Mouse (Mus musculus): ENCODE measurements at regions not wholly inside any gene's neighbourhood (a gene's known extent, or its start where the extent isn't known, plus 50 kb on each side); places are given as distances from the start of the nearest gene placed in this dataset.
"Not testable (repeated sequence)": the region's sequence is repeated elsewhere in the genome, so short reads cannot be mapped to it uniquely, and the experiment has no call there.

DNA sequence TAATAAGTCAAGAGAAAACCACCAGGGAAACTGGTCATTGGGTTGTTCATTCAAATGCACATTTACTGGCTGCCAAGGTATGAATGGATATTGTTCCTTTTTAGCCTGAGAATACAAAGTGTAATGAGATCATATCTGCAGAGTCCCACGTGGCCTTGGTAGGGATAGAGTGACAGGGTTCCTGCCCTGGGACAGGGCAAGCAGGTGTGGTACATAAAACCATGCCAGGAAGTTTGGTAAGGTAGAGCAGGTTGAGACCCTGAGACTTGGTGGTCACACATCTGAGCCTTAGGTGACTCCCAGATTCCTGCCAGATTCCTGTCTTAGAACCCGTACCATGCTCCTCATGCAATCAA is 320.5 kb downstream of the Tm4sf1 start:
- no peak for ATAC-seq (ENCODE audit: poor library complexity, severe bottlenecking)

DNA sequence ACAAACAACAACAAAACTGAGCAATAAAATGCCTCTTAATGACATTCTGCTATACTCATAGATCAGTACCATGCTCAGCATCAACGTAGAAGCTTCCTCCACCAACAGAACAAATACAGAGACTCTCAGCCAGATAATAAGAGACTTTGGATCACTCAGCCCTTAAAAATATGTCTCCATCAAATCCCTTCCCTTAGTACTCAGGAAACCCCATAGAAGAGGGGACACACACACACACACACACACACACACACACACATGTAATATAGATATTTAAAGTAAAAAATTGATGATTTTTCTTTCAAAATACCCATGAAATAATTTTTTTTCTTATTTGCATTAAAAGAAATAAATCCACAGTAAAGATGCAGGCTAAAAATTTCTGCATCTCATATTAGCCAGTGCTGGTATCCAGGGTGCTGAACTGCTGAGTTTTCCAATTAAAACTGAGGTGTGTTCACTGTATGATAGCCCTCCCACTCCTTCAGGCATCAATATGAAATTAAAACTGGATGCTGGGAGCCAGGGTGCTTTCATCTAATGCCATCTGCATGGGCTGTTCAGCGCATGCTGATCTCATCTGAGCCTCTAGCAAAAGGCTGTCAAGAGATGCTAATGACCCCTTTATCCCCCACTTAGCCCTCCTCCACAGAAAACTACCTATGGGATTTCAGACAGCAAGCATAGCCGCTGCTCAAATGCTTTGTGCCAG is 321.0 kb downstream of the Tm4sf1 start:
- ATAC-seq (ENCODE audit: poor library complexity, severe bottlenecking): no peak

DNA sequence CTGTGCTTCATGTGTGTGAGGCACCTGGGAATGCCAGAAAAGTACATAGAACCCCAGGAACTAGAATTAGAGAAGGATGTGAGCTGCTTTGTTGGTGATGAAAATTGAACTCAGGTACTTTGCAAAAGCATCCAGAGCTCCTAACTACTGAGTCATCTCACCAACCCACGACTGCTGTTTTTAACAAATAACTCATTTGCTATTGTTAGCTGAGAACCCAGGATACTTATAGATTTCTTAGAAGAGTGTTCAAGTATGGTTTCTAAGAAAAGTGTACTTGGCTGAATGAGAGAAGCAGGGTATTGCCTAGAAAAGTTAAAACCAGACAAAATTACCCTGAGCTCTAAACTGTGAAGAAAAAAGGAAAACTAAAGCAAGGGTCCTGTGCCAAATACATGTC is 335.8 kb downstream of the Tm4sf1 start:
- no peak for ATAC-seq (ENCODE audit: poor library complexity, severe bottlenecking)

DNA sequence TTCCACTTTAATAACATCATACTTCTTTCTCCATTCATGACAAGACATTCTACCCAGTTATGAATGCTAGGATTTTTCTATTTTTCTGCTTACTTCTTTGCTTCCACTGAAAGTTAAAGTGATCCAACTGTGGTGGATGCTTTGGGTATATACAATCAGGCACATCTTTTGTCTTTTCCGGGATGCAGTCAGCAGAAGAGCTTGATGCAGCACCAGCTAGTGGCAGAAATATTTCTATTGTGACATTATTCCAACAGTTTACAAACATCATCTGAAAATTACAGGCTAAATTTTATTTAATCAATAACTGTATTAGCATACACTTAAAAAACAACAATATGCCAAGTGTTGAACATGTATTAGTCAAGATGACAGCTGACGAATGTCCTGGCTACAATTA is 336.3 kb downstream of the Tm4sf1 start:
- ATAC-seq (ENCODE audit: poor library complexity, severe bottlenecking): no peak

GRCm38 (mm10) chr3:56964156-56964555 is 337.6 kb downstream of the Tm4sf1 start:
- no peak for ATAC-seq (ENCODE audit: poor library complexity, severe bottlenecking)

DNA sequence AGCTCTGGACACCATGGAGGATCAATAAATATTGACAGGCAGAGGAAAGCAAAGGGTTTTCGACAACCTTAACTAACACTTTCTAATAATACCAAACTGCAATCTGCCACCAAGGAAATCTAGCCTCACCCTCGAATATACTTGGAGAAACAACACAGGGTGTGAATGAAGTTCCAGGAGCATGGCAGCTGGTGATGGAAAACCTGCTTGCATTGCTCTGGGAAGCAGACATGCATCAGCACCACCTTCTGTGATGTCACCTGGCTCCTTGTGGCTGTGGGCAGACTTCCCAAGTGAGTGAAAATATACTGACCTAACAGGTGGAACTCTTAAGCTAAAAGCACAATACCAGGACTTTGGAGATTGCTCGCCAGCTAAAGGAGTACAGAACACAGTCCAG is 338.5 kb downstream of the Tm4sf1 start:
- ATAC-seq (ENCODE audit: poor library complexity, severe bottlenecking): no peak

GRCm38 (mm10) chr3:56962248-56963013 is 339.4 kb downstream of the Tm4sf1 start:
- no peak for ATAC-seq (ENCODE audit: poor library complexity, severe bottlenecking)

GRCm38 (mm10) chr3:56956978-56957377 is 344.8 kb downstream of the Tm4sf1 start:
- no peak for ATAC-seq (ENCODE audit: poor library complexity, severe bottlenecking)

GRCm38 (mm10) chr3:56955799-56956121 is 346.0 kb downstream of the Tm4sf1 start:
- no peak for ATAC-seq (ENCODE audit: poor library complexity, severe bottlenecking)

GRCm38 (mm10) chr3:56955098-56955798 is 346.5 kb downstream of the Tm4sf1 start:
- ATAC-seq (ENCODE audit: poor library complexity, severe bottlenecking): no peak

DNA sequence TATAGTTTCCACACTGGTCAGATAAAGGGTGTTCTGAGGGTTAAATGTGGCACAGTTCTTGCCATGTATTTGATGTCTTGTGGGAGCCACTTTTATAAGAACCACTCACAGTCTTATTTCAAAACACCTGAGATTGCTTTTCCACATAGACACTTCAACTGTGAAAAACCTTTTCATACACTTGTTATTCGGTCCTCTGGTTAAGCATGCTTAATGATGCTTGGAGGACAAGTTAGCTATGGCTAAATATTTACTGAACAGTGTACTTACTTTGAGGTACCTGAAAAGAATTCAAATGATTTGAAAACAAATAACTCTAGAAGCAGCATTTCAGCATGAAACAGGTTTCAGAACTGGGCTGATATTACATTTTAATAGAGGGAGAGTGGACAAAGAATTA is 359.2 kb downstream of the Tm4sf1 start:
- not testable (repeated sequence) for ATAC-seq (ENCODE audit: poor library complexity, severe bottlenecking)

DNA sequence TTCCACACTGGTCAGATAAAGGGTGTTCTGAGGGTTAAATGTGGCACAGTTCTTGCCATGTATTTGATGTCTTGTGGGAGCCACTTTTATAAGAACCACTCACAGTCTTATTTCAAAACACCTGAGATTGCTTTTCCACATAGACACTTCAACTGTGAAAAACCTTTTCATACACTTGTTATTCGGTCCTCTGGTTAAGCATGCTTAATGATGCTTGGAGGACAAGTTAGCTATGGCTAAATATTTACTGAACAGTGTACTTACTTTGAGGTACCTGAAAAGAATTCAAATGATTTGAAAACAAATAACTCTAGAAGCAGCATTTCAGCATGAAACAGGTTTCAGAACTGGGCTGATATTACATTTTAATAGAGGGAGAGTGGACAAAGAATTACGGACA is 372.8 kb downstream of the Tm4sf1 start:
- ATAC-seq (ENCODE audit: poor library complexity, severe bottlenecking): not testable (repeated sequence)

DNA sequence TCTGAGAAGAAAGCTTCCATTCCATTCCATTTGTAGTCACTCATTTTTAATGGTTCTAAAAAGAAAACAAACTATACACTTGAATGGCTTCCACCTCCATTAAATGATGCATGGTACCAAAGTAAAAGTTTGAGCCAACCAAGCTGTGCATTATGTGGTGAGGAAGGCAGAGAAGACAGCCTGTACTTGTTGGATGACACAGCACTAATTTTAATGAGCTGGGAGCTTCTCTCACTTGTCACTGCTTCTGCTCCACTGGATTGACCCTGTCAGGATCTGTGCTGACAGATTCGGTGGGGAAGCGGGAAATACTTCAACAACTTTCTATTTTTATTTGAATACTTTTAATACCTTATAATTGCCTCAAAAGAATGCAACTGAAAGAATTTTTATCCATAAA is 403.3 kb downstream of the Tm4sf1 start:
- ATAC-seq (ENCODE audit: poor library complexity, severe bottlenecking): no peak

DNA sequence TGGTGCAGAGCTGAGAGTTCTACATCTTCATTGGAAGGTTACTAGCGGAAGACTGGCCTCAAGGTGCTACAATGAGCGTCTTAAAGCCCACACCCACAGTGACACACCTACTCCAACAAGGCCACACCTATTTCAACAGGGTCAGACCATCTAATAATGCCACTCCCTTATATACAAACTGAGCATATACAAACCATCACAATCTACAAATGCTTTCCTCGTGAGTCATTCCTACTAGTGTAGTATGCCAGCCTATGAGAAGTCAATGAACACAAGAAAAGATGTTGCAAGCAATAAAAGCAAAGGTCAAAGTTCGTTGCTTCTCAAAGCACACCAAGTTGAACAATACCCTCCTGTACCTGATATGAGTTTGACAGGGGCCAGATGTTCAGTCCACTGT is 424.7 kb downstream of the Tm4sf1 start:
- ATAC-seq (ENCODE audit: poor library complexity, severe bottlenecking): no peak

DNA sequence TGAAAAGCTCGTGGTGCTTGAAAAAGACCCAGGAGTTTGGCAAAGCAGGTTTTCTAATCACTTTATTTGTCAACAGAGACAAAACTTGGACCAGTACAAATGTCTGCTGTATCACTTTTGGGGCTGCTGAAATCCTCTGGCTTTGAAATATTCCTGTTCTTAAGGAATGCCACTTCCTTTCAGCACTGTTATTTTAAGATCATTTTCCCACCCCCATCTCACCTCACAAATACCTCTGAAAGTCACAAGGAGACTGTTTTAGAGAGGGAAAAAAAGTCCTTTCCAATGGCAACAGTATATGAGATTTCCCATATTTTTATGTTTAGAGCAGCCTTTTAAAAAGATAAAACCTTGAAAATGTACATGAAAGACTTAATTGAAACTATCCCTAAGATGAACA is 438.2 kb downstream of the Tm4sf1 start:
- no peak for ATAC-seq (ENCODE audit: poor library complexity, severe bottlenecking)

- ATAC-seq (ENCODE audit: poor library complexity, severe bottlenecking): no peak
These were observed 441.9 kb downstream of the Tm4sf1 start for GRCm38 (mm10) chr3:56859841-56860240.

DNA sequence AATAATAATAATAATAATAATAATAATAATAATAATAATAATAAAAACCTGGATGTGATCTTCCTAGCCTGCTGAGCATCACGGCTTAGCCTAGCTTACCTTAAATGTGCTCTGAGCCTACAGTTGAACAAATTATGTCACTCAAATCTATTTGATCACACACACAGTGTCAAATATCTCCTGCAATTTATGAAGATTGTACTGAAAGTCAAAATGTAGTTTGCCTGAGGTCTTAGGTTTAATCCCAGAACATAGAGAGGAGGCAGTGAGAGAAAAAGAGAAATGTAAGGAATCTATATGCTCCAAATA is 456.4 kb downstream of the Tm4sf1 start:
- ATAC-seq (ENCODE audit: poor library complexity, severe bottlenecking): no peak

DNA sequence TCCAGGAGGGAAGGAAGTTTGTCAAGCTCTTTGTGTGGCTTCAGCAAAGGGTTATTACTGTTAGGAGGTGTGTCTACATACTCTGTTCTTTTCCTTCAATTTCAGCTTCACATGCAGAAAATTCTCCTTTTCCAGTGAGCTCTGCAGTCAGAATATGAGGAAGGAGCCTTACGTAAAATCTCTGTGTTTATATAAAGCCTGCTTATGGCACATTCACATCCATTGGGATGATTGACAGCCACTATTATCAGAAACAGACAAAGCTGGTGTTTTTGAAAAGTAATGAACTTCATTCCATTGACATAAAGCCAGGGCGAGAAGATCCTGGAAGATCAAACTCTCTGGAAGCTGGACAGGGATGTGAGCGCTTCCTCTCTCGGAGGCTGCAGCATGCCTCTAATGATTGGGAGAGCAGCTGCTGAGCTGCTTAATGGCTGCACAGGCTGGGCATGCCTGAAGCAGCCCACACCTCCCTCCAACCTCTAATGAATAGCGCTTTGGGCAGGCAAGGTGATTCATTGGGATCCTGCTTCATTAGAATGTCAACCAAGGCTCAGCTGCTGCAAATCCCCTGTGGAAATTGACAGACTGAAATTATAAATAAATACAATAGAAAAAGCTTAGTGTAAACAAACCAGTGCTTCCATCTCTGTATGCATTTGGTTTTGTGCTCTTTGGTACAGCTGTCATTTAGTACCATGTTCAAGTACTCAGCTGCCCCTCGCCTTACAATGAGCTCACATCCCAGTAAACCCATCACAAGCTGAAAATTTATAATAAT is 456.9 kb downstream of the Tm4sf1 start:
- no peak for ATAC-seq (ENCODE audit: poor library complexity, severe bottlenecking)

- ATAC-seq (ENCODE audit: poor library complexity, severe bottlenecking): no peak
These were observed 464.6 kb downstream of the Tm4sf1 start for GRCm38 (mm10) chr3:56837176-56837575.

GRCm38 (mm10) chr3:56830315-56831097 is 471.3 kb downstream of the Tm4sf1 start:
- ATAC-seq (ENCODE audit: poor library complexity, severe bottlenecking): no peak

DNA sequence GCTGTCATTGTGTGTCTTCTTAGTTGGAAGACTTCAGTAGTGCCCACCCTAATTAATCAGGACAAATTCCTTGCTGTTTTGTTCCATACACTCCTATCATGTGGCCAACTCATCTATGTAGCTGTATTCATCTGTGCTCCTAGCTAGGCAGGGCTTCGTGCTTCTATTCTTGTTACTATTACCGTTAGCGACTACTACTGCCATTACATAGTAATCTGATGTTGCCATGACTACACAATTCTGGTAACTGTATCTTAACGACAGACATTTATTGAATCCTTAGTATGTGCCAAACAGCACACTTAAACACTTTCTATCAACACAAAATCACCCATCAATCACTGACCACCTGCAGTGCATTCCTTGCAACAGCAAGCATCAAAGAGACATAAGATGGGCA is 477.6 kb downstream of the Tm4sf1 start:
- ATAC-seq (ENCODE audit: poor library complexity, severe bottlenecking): no peak
